16 mouse cellular contexts compared by ENCODE assay signal in genomic region chr16:89520091-89520490, GRCm38 (mm10). TPM values are rescaled to one million over a fixed set of nuclear protein-coding genes. Genes with fewer than 3 reads are reported as not detected.
"Had no signal": no experiment of that assay in that cellular context is flagged by ENCODE, and none has a peak within 500 bp of the region (broad histone marks: within the 10 kb centered on the region; RNA-seq: fewer than 3 reads in every experiment).

No protein-coding gene starts in this region.

- ATAC-seq: lung, postnatal 0 days had no signal

- H3K36me3 ChIP-seq: liver, embryonic 15.5 days; neural tube, embryonic 12.5 days had no signal

- H3K4me2 ChIP-seq: liver, embryonic 11.5 days; liver, embryonic 15.5 days; neural tube, embryonic 12.5 days had no signal

- H3K9me3 ChIP-seq: liver, embryonic 15.5 days; neural tube, embryonic 12.5 days had no signal

- H3K4me1 ChIP-seq: liver, embryonic 15.5 days; neural tube, embryonic 12.5 days had no signal

- H3K9ac ChIP-seq: liver, embryonic 15.5 days; neural tube, embryonic 12.5 days had no signal

- DNase-seq: kidney, postnatal 10 days; kidney, postnatal 4 days; lung, adult 2 months; lung, postnatal 36 days; retina, postnatal 1 day; spleen, adult 18-20 months; thymus, adult 18-20 months; thymus, postnatal 14 days had no signal

- H3K27ac ChIP-seq: layer of hippocampus, adult 2 months; liver, embryonic 15.5 days; neural tube, embryonic 12.5 days had no signal

- H3K27me3 ChIP-seq: liver, embryonic 15.5 days; neural tube, embryonic 12.5 days had no signal

- H3K4me3 ChIP-seq: layer of hippocampus, adult 2 months; liver, embryonic 15.5 days; neural tube, embryonic 12.5 days had no signal

RNA-seq across cellular contexts. Expression of gene Krtap7-1, which starts 12.0 kb away (rescaled TPM):
- polyA plus RNA-seq: kidney, embryonic 14.5 days; limb, embryonic 14.5 days; liver, embryonic 11.5 days; liver, embryonic 15.5 days; lung, adult 2 months; lung, postnatal 0 days; neural tube, embryonic 12.5 days; stomach, embryonic 14.5 days had no signal

RNA-seq across cellular contexts. Expression of gene Krtap8-1, which starts 32.3 kb away (rescaled TPM):
- polyA plus RNA-seq: kidney, embryonic 14.5 days; liver, embryonic 11.5 days; liver, embryonic 15.5 days; lung, adult 2 months; lung, postnatal 0 days; neural tube, embryonic 12.5 days; stomach, embryonic 14.5 days had no signal

RNA-seq across cellular contexts. Expression of gene Krtap11-1, which starts 50.9 kb away (rescaled TPM):
- polyA plus RNA-seq: kidney, embryonic 14.5 days; limb, embryonic 14.5 days; liver, embryonic 11.5 days; liver, embryonic 15.5 days; lung, adult 2 months; lung, postnatal 0 days; neural tube, embryonic 12.5 days; stomach, embryonic 14.5 days had no signal
